Mouse (Mus musculus): ENCODE data around the gene Troap. TPM values are rescaled to one million over a fixed set of nuclear protein-coding genes. Genes with fewer than 3 reads are reported as not detected.

The Troap gene
- polyA plus RNA-seq (2012; fragmentation: generic; extraction: Trizol) = 18.6 TPM

GRCm38 (mm10) chr15:99074019-99074599, at the start of gene Troap:
Troap (plus strand) TSS chr15:99074575.
- Histone ChIP-seq H3K79me2 (ENCODE audit: control insufficient read depth, insufficient read depth) (peaks cover 13% of the 10 kb centered on the region), H3K4me2 (ENCODE audit: low read depth) (peak within 1 kb of the TSS; percentile 95), H3K27me3 (ENCODE audit: control insufficient read depth, insufficient read depth, insufficient read length) (peaks cover 6% of the 10 kb centered on the region), H3K36me3 (ENCODE audit: control insufficient read depth, insufficient read depth) (peaks cover 7% of the 10 kb centered on the region), H3K4me3 (peak within 1 kb of the TSS; percentile 72), H3ac (ENCODE audit: control insufficient read depth, insufficient read length) (peak within 1 kb of the TSS; percentile 16)
- no peak for TF ChIP-seq USF1 (IDR thresholded peaks at IDR 0.05; ENCODE audit: low read depth)
- TF ChIP-seq E2F4 (IDR thresholded peaks at IDR 0.05; ENCODE audit: insufficient read depth) = no peak

GRCm38 (mm10) chr15:99024668-99025314, 49.6 kb upstream of the Troap start:
- H3K36me3 ChIP-seq (ENCODE audit: control insufficient read depth, insufficient read depth) = no peaks in the 10 kb centered on the region
- H3ac ChIP-seq (ENCODE audit: control insufficient read depth, insufficient read length) = no peak overlapping the region
- TF ChIP-seq MYOD1 (IDR thresholded peaks at IDR 0.05; ENCODE audit: control insufficient read depth in 1 of 3, insufficient read length in 2 of 3, low read depth in 2 of 3) (no peak), USF1 (IDR thresholded peaks at IDR 0.05; ENCODE audit: low read depth) (no peak), TCF3 (IDR thresholded peaks at IDR 0.05; ENCODE audit: insufficient read length, low read depth) (no peak), POLR2A (IDR thresholded peaks at IDR 0.05; ENCODE audit: insufficient read length, low read depth) (no peak), MAX (IDR thresholded peaks at IDR 0.05; ENCODE audit: low read depth) (no peak), POLR2AphosphoS2 (IDR thresholded peaks at IDR 0.05; ENCODE audit: insufficient read length, low read depth) (no peak), E2F4 (IDR thresholded peaks at IDR 0.05; ENCODE audit: insufficient read depth) (no peak), CEBPB (IDR thresholded peaks at IDR 0.05; ENCODE audit: insufficient read depth, poor library complexity, severe bottlenecking) (no peak), SRF (IDR thresholded peaks at IDR 0.05; ENCODE audit: control insufficient read depth, insufficient read length, low read depth) (no peak)
- H3K4me3 ChIP-seq = no peak overlapping the region
- H3K4me2 ChIP-seq (ENCODE audit: low read depth) = peak overlapping the region; percentile 37
- no peaks in the 10 kb centered on the region for H3K27me3 ChIP-seq (ENCODE audit: control insufficient read depth, insufficient read depth, insufficient read length)
- no peaks in the 10 kb centered on the region for H3K79me2 ChIP-seq (ENCODE audit: control insufficient read depth, insufficient read depth)

- no peaks in the 10 kb centered on the region for H3K36me3 ChIP-seq (ENCODE audit: control insufficient read depth, insufficient read depth)
- TF ChIP-seq TCF3 (IDR thresholded peaks at IDR 0.05; ENCODE audit: insufficient read length, low read depth) (no peak), TCF12 (IDR thresholded peaks at IDR 0.05; ENCODE audit: insufficient read depth, poor library complexity, severe bottlenecking) (no peak), MYOG (IDR thresholded peaks at IDR 0.05; ENCODE audit: control insufficient read depth in 1 of 3, insufficient read depth in 1 of 3, insufficient read length in 2 of 3, low read depth in 2 of 3) (no peak), POLR2A (IDR thresholded peaks at IDR 0.05; ENCODE audit: insufficient read length, low read depth) (no peak), USF1 (IDR thresholded peaks at IDR 0.05; ENCODE audit: low read depth) (no peak), E2F4 (IDR thresholded peaks at IDR 0.05; ENCODE audit: insufficient read depth) (no peak), MYOD1 (IDR thresholded peaks at IDR 0.05; ENCODE audit: control insufficient read depth in 1 of 3, insufficient read length in 2 of 3, low read depth in 2 of 3) (no peak), MAX (IDR thresholded peaks at IDR 0.05; ENCODE audit: low read depth) (no peak), SRF (IDR thresholded peaks at IDR 0.05; ENCODE audit: control insufficient read depth, insufficient read length, low read depth) (no peak), REST (IDR thresholded peaks at IDR 0.05; ENCODE audit: insufficient read depth, insufficient read length) (no peak), POLR2AphosphoS2 (IDR thresholded peaks at IDR 0.05; ENCODE audit: insufficient read length, low read depth) (no peak), CEBPB (IDR thresholded peaks at IDR 0.05; ENCODE audit: insufficient read depth, poor library complexity, severe bottlenecking) (no peak)
- H3K27me3 ChIP-seq (ENCODE audit: control insufficient read depth, insufficient read depth, insufficient read length) = no peaks in the 10 kb centered on the region
- H3ac ChIP-seq (ENCODE audit: control insufficient read depth, insufficient read length) = no peak overlapping the region
- peaks cover 2% of the 10 kb centered on the region for H3K79me2 ChIP-seq (ENCODE audit: control insufficient read depth, insufficient read depth)
- H3K4me2 ChIP-seq (ENCODE audit: low read depth) = no peak overlapping the region
- H3K4me3 ChIP-seq = no peak overlapping the region
Observed at GRCm38 (mm10) chr15:99025414-99025813, 49.0 kb upstream of the Troap start.

- TF ChIP-seq MAX (IDR thresholded peaks at IDR 0.05; ENCODE audit: low read depth) (no peak), E2F4 (IDR thresholded peaks at IDR 0.05; ENCODE audit: insufficient read depth) (no peak), TCF12 (IDR thresholded peaks at IDR 0.05; ENCODE audit: insufficient read depth, poor library complexity, severe bottlenecking) (no peak), MYOG (IDR thresholded peaks at IDR 0.05; ENCODE audit: control insufficient read depth in 1 of 3, insufficient read depth in 1 of 3, insufficient read length in 2 of 3, low read depth in 2 of 3) (no peak), MYOD1 (IDR thresholded peaks at IDR 0.05; ENCODE audit: control insufficient read depth in 1 of 3, insufficient read length in 2 of 3, low read depth in 2 of 3) (no peak), CEBPB (IDR thresholded peaks at IDR 0.05; ENCODE audit: insufficient read depth, poor library complexity, severe bottlenecking) (no peak), TCF3 (IDR thresholded peaks at IDR 0.05; ENCODE audit: insufficient read length, low read depth) (no peak), SRF (IDR thresholded peaks at IDR 0.05; ENCODE audit: control insufficient read depth, insufficient read length, low read depth) (no peak), REST (IDR thresholded peaks at IDR 0.05; ENCODE audit: insufficient read depth, insufficient read length) (no peak), POLR2A (IDR thresholded peaks at IDR 0.05; ENCODE audit: insufficient read length, low read depth) (no peak), POLR2AphosphoS2 (IDR thresholded peaks at IDR 0.05; ENCODE audit: insufficient read length, low read depth) (no peak), USF1 (IDR thresholded peaks at IDR 0.05; ENCODE audit: low read depth) (no peak)
- Histone ChIP-seq H3K79me2 (ENCODE audit: control insufficient read depth, insufficient read depth) (peaks cover 10% of the 10 kb centered on the region), H3K27me3 (ENCODE audit: control insufficient read depth, insufficient read depth, insufficient read length) (no peaks in the 10 kb centered on the region), H3K36me3 (ENCODE audit: control insufficient read depth, insufficient read depth) (no peaks in the 10 kb centered on the region), H3K4me2 (ENCODE audit: low read depth) (no peak overlapping the region), H3K4me3 (no peak overlapping the region), H3ac (ENCODE audit: control insufficient read depth, insufficient read length) (no peak overlapping the region)
Observed at GRCm38 (mm10) chr15:99026259-99026658, 48.1 kb upstream of the Troap start.

- Histone ChIP-seq H3ac (ENCODE audit: control insufficient read depth, insufficient read length) (no peak overlapping the region), H3K79me2 (ENCODE audit: control insufficient read depth, insufficient read depth) (peaks cover 19% of the 10 kb centered on the region), H3K27me3 (ENCODE audit: control insufficient read depth, insufficient read depth, insufficient read length) (no peaks in the 10 kb centered on the region), H3K4me2 (ENCODE audit: low read depth) (no peak overlapping the region), H3K4me3 (no peak overlapping the region), H3K36me3 (ENCODE audit: control insufficient read depth, insufficient read depth) (no peaks in the 10 kb centered on the region)
- TF ChIP-seq CEBPB (IDR thresholded peaks at IDR 0.05; ENCODE audit: insufficient read depth, poor library complexity, severe bottlenecking) (no peak), MYOD1 (IDR thresholded peaks at IDR 0.05; ENCODE audit: control insufficient read depth in 1 of 3, insufficient read length in 2 of 3, low read depth in 2 of 3) (no peak), POLR2A (IDR thresholded peaks at IDR 0.05; ENCODE audit: insufficient read length, low read depth) (no peak), MAX (IDR thresholded peaks at IDR 0.05; ENCODE audit: low read depth) (no peak), MYOG (IDR thresholded peaks at IDR 0.05; ENCODE audit: control insufficient read depth in 1 of 3, insufficient read depth in 1 of 3, insufficient read length in 2 of 3, low read depth in 2 of 3) (no peak), TCF12 (IDR thresholded peaks at IDR 0.05; ENCODE audit: insufficient read depth, poor library complexity, severe bottlenecking) (no peak)
Observed at GRCm38 (mm10) chr15:99027116-99027515, 47.3 kb upstream of the Troap start.
